ENCODE assay signal across 8 mouse cellular contexts in genomic region chr13:114387074-114387487, GRCm38 (mm10). TPM values are rescaled to one million over a fixed set of nuclear protein-coding genes. Genes with fewer than 3 reads are reported as not detected.
DNase-seq lines count a peak whose midpoint lies in the region; ATAC-seq and TF ChIP-seq lines count a peak whose summit lies in the region.

No protein-coding gene starts in this region.

- no peak for DNase-seq in B cell, adult 2 months
- no peak for DNase-seq in frontal cortex, postnatal 25 days (ENCODE audit: low spot score in 2 of 2)

- H3ac ChIP-seq in C2C12 (ENCODE audit: control insufficient read depth, insufficient read length, low read depth) = peak overlapping the region; percentile 91

- 0 out of 2 replicates have a peak overlapping the region, but pooled peaks have one; percentile 87 for H3K27ac ChIP-seq in embryonic facial prominence, embryonic 13.5 days
- H3K27ac ChIP-seq in limb, embryonic 12.5 days = peak overlapping the region; percentile 85
- H3K27ac ChIP-seq in neural tube, embryonic 15.5 days (replicated peaks) = peak overlapping the region; percentile 92

- H3K4me3 ChIP-seq in erythroblast, embryonic 14.5 days (replicated peaks) = peak overlapping the region; percentile 96
- peak overlapping the region; percentile 80 for H3K4me3 ChIP-seq in C2C12 (ENCODE audit: insufficient read depth, poor library complexity, severe bottlenecking)
- peak overlapping the region; percentile 92 for H3K4me3 ChIP-seq in embryonic facial prominence, embryonic 13.5 days
- H3K4me3 ChIP-seq in limb, embryonic 12.5 days (replicated peaks) = peak overlapping the region; percentile 77
- H3K4me3 ChIP-seq in neural tube, embryonic 15.5 days (replicated peaks) = peak overlapping the region; percentile 76

- 0 out of 2 replicates have a peak, but pooled peaks cover 3% of the 10 kb centered on the region for H3K27me3 ChIP-seq in erythroblast, embryonic 14.5 days (ENCODE audit: control insufficient read depth)
- H3K27me3 ChIP-seq in C2C12 (ENCODE audit: control insufficient read depth, insufficient read depth, insufficient read length) = no peaks in the 10 kb centered on the region
- H3K27me3 ChIP-seq in embryonic facial prominence, embryonic 13.5 days = no peaks in the 10 kb centered on the region
- H3K27me3 ChIP-seq in limb, embryonic 12.5 days = no peaks in the 10 kb centered on the region
- H3K27me3 ChIP-seq in neural tube, embryonic 15.5 days (replicated peaks) = no peaks in the 10 kb centered on the region

- peaks cover 30% of the 10 kb centered on the region for H3K79me3 ChIP-seq in C2C12 (ENCODE audit: low read depth)

- 5% methylated on average over 10 of the region's 10 CpGs for WGBS in embryonic facial prominence, embryonic 13.5 days
- 3% methylated on average over 10 of the region's 10 CpGs for WGBS in limb, embryonic 12.5 days
- WGBS in neural tube, embryonic 15.5 days = 7% methylated on average over 10 of the region's 10 CpGs

- H3K9me3 ChIP-seq in erythroblast, embryonic 14.5 days (ENCODE audit: control insufficient read depth, low read length) = no peaks in the 10 kb centered on the region
- H3K9me3 ChIP-seq in embryonic facial prominence, embryonic 13.5 days = peaks cover 3% of the 10 kb centered on the region; the same call in 1 of the 2 replicates
- 0 out of 2 replicates have a peak, but pooled peaks cover 3% of the 10 kb centered on the region for H3K9me3 ChIP-seq in limb, embryonic 12.5 days
- H3K9me3 ChIP-seq in neural tube, embryonic 15.5 days (replicated peaks) = no peaks in the 10 kb centered on the region

- peaks cover 22% of the 10 kb centered on the region for H3K4me1 ChIP-seq in erythroblast, embryonic 14.5 days (ENCODE audit: control insufficient read depth)
- H3K4me1 ChIP-seq in embryonic facial prominence, embryonic 13.5 days = peaks cover 5% of the 10 kb centered on the region; the same call in 1 of the 2 replicates
- peaks cover 8% of the 10 kb centered on the region for H3K4me1 ChIP-seq in limb, embryonic 12.5 days (replicated peaks)
- H3K4me1 ChIP-seq in neural tube, embryonic 15.5 days = peaks cover 15% of the 10 kb centered on the region

- H3K4me2 ChIP-seq in embryonic facial prominence, embryonic 13.5 days = peak overlapping the region; percentile 76
- peak overlapping the region; percentile 78 for H3K4me2 ChIP-seq in limb, embryonic 12.5 days
- peak overlapping the region; percentile 70 for H3K4me2 ChIP-seq in neural tube, embryonic 15.5 days

- no peak for TF ChIP-seq CTCF in C2C12 (IDR thresholded peaks at IDR 0.05; ENCODE audit: control insufficient read depth, insufficient read depth, insufficient read length)

- H3K36me3 ChIP-seq in erythroblast, embryonic 14.5 days (ENCODE audit: control insufficient read depth) = peaks cover 4% of the 10 kb centered on the region
- H3K36me3 ChIP-seq in C2C12 (ENCODE audit: control insufficient read depth, insufficient read depth) = peaks cover 6% of the 10 kb centered on the region
- peaks cover 8% of the 10 kb centered on the region for H3K36me3 ChIP-seq in embryonic facial prominence, embryonic 13.5 days
- H3K36me3 ChIP-seq in limb, embryonic 12.5 days = peaks cover 5% of the 10 kb centered on the region; the same call in 1 of the 2 replicates
- peaks cover 8% of the 10 kb centered on the region; the same call in 1 of the 2 replicates for H3K36me3 ChIP-seq in neural tube, embryonic 15.5 days

- H3K9ac ChIP-seq in embryonic facial prominence, embryonic 13.5 days = peak overlapping the region; percentile 89
- peak overlapping the region; percentile 82 for H3K9ac ChIP-seq in limb, embryonic 12.5 days (replicated peaks)
- H3K9ac ChIP-seq in neural tube, embryonic 15.5 days (replicated peaks) = peak overlapping the region; percentile 85

- no peak; the same call in 1 of the 2 replicates for ATAC-seq in erythroblast, adult 5-6 weeks (replicated peaks; ENCODE audit: low FRiP score, poor library complexity, severe bottlenecking)
- no peak for ATAC-seq in embryonic facial prominence, embryonic 13.5 days (ENCODE audit: insufficient number of reproducible peaks, insufficient read depth, low FRiP score, low TSS enrichment, low read depth)
- ATAC-seq in limb, embryonic 12.5 days (ENCODE audit: insufficient number of reproducible peaks, insufficient read depth, low FRiP score, low TSS enrichment, low read depth) = peak; percentile 75; the same call in 1 of the 2 replicates
- ATAC-seq in neural tube, embryonic 15.5 days (ENCODE audit: low FRiP score) = peak; percentile 51

- H3K79me2 ChIP-seq in C2C12 (ENCODE audit: control insufficient read depth, insufficient read depth) = peaks cover 41% of the 10 kb centered on the region

TF ChIP-seq in C2C12, 6 proteins besides CTCF, POLR2A, EP300 and RAD21:
- no peak for TF ChIP-seq MYOG (IDR thresholded peaks at IDR 0.05; ENCODE audit: control insufficient read depth, extremely low read depth, insufficient read length)
- TF ChIP-seq USF1 (IDR thresholded peaks at IDR 0.05; ENCODE audit: low read depth) = no peak
- no peak for TF ChIP-seq CEBPB (IDR thresholded peaks at IDR 0.05; ENCODE audit: low read depth)
- TF ChIP-seq MAX (IDR thresholded peaks at IDR 0.05) = no peak
- no peak for TF ChIP-seq MYOD1 (IDR thresholded peaks at IDR 0.05; ENCODE audit: control insufficient read depth, insufficient read length, low read depth)
- TF ChIP-seq FOSL1 (IDR thresholded peaks at IDR 0.05; ENCODE audit: insufficient read depth, low read length, poor library complexity, severe bottlenecking) = no peak

RNA-seq across cellular contexts. Expression of gene Ndufs4, which starts 1.0 kb away (rescaled TPM):
- polyA plus RNA-seq in erythroblast, embryonic 14.5 days (2012) = 0.30 and 1.0 TPM in 2 replicates
- 37.8 and 90.5 TPM in 2 replicates for total RNA-seq in erythroblast, adult 5-6 weeks (2015; ENCODE audit: low replicate concordance)
- total RNA-seq in erythroblast, adult 5-6 weeks (2017; ENCODE audit: low replicate concordance) = 16.4 and 51.0 TPM in 2 replicates
- polyA plus RNA-seq in C2C12 (2012; fragmentation: generic; extraction: Trizol) = 98.9 TPM
- 296 and 304 TPM in 2 replicates for polyA plus RNA-seq in embryonic facial prominence, embryonic 13.5 days (2015; fragmentation: Nextera tagmentation; extraction: Ambion mirVana)
- 308 and 310 TPM in 2 replicates for polyA plus RNA-seq in limb, embryonic 12.5 days (2016; fragmentation: Nextera tagmentation; extraction: Ambion mirVana)
- 363 and 402 TPM in 2 replicates for polyA plus RNA-seq in neural tube, embryonic 15.5 days (2015; fragmentation: Nextera tagmentation; extraction: Ambion mirVana)

Comparison
In these comparisons a context has a peak if more than half of its experiments do, and no peak if none do; other contexts are left out.
1. ATAC-seq: peak in limb, embryonic 12.5 days (single experiment) and neural tube, embryonic 15.5 days (single experiment); none in erythroblast, adult 5-6 weeks (single experiment) and embryonic facial prominence, embryonic 13.5 days (single experiment).
2. RNA of gene Ndufs4, which starts 1.0 kb away (polyA plus RNA-seq): 363 to 402 TPM in neural tube, embryonic 15.5 days, 308 to 310 TPM in limb, embryonic 12.5 days, 296 to 304 TPM in embryonic facial prominence, embryonic 13.5 days and 98.9 TPM in C2C12 (single experiment); 0.30 to 1.0 TPM in erythroblast, embryonic 14.5 days; every median in the first group is over 10 times any median in the second.
3. Peak in every context shown above with its lines, with median percentiles within 50 percentile points of each other: H3K4me3 ChIP-seq, H3K27ac ChIP-seq, H3K4me2 ChIP-seq and H3K9ac ChIP-seq.